Mouse (Mus musculus) layer of hippocampus, adult 9-10 months (tissue): ENCODE measurements around the gene Cttnbp2nl.

Experiments used
- DNase-seq: peaks from one replicate; pipeline ENCODE4 v3.0.0; 2022; ENCODE audit warnings: low spot score

Gene Cttnbp2nl

GRCm38 (mm10) chr3:104963331-104964276, 89.3 kb downstream of the Cttnbp2nl start:
- no peak for DNase-seq

- no peak for DNase-seq
Measured at GRCm38 (mm10) chr3:104962866-104963265, 90.1 kb downstream of the Cttnbp2nl start.

- no peak for DNase-seq
Measured at GRCm38 (mm10) chr3:104962141-104962611, 90.8 kb downstream of the Cttnbp2nl start.

- no peak for DNase-seq
Measured at GRCm38 (mm10) chr3:104961066-104962059, 91.6 kb downstream of the Cttnbp2nl start, which contains the start of gene Wnt2b. Wnt2b (minus strand) TSS chr3:104961921.

GRCm38 (mm10) chr3:104960026-104961000, 92.6 kb downstream of the Cttnbp2nl start:
- DNase-seq: no peak

GRCm38 (mm10) chr3:104956131-104956581, 96.8 kb downstream of the Cttnbp2nl start:
- DNase-seq: no peak

GRCm38 (mm10) chr3:104954551-104954950, 98.4 kb downstream of the Cttnbp2nl start:
- no peak for DNase-seq

GRCm38 (mm10) chr3:104954137-104954536, 98.8 kb downstream of the Cttnbp2nl start:
- no peak for DNase-seq

- DNase-seq: no peak
Measured at GRCm38 (mm10) chr3:104952891-104953670, 99.9 kb downstream of the Cttnbp2nl start.
